Comparison of ENCODE assay signal across 8 mouse cellular contexts in the genomic region with DNA sequence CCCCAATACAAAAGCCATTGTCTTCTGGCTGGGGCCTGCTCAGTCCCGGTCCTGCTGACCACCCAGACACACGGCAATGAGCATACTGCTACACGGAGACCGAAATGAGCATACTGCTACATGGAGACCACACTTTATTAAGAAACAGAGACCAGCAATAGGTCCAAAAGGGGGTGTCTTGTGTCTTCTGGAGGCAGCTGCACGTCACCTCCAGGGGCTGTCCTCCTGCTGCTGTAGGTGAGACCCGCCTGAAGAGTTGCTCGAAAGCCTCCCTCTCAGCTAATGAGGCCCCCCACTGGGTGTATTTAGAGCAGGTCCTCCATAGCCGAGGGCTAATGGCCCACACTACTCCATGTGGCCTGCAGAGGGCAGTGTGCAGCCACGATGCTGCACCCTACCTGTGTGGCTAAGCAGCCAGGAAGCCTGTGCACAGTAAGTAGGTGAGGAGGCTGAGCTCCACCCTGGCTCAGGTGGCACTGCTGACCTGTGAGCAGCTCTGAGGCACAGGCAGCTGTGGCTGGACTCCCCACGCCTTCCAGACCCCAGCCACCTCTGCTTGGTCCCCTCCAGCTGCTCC. TPM values are rescaled to one million over a fixed set of nuclear protein-coding genes. Genes with fewer than 3 reads are reported as not detected.
DNase-seq lines count a peak whose midpoint lies in the region; ATAC-seq and TF ChIP-seq lines count a peak whose summit lies in the region.

No protein-coding gene starts in this region.

- in situ Hi-C loops in Patski (cut with MboI; ENCODE audit: low pct_unique_long_range_greater_than_20kb) = no loop called here

- DNase-seq in CD4-positive, CD25-positive, alpha-beta regulatory T cell, adult 2 months (ENCODE audit: low read depth, low spot score) = peak; percentile 85
- no peak for DNase-seq in Patski (ENCODE audit: low read depth, low spot score)
- DNase-seq in heart, postnatal 36 days = peak; percentile 51 to 65
- DNase-seq in layer of hippocampus, adult 11-12 months (ENCODE audit: low spot score) = peak; percentile 66
- DNase-seq in retina, embryonic 14.5 days (ENCODE audit: low spot score) = peak; percentile 89
- peak; percentile 80 for DNase-seq in thymus, postnatal 4 days

- peak; percentile 15 for ATAC-seq in Patski
- peak; percentile 56; the same call in 1 of the 2 replicates for ATAC-seq in lung, embryonic 16.5 days (ENCODE audit: low read depth)

- no peak for TF ChIP-seq CTCF in Patski (IDR thresholded peaks at IDR 0.05)
- TF ChIP-seq CTCF in cortical plate, adult 2 months (IDR thresholded peaks at IDR 0.05; ENCODE audit: extremely low read depth, insufficient read depth, low read length) = peak; percentile 95

- intact Hi-C loops in heart, postnatal 36 days (cut with DNase I) = loop anchor here (1.0 to 5.0 kb wide), 2 partner anchors 157 to 331 kb away; no protein-coding TSS in a partner anchor

- no peak overlapping the region for H3K27ac ChIP-seq in cortical plate, adult 2 months (ENCODE audit: insufficient read depth, low read length)
- H3K27ac ChIP-seq in lung, embryonic 16.5 days (ENCODE audit: low read length) = no peak overlapping the region

- WGBS in lung, embryonic 16.5 days = 40% methylated on average over 10 of the region's 10 CpGs

- POLR2A ChIA-PET in Patski (lab: Charles Lee) = interaction anchor here (0.8 kb wide), 1 partner anchor 10 kb away, joined by 3 read pairs; no protein-coding TSS in a partner anchor

- H3K4me2 ChIP-seq in lung, embryonic 16.5 days (ENCODE audit: low read depth, low read length) = no peak overlapping the region

- H3K27me3 ChIP-seq in Patski = no peaks in the 10 kb centered on the region
- no peaks in the 10 kb centered on the region for H3K27me3 ChIP-seq in lung, embryonic 16.5 days (ENCODE audit: control insufficient read depth, insufficient read depth, low read depth, low read length)

- H3K36me3 ChIP-seq in lung, embryonic 16.5 days (ENCODE audit: control insufficient read depth, insufficient read depth, low read length) = peaks cover 25% of the 10 kb centered on the region

- CTCF ChIA-PET in Patski (lab: Charles Lee) = interaction anchor here (0.6 to 3.0 kb wide), 14 partner anchors 9 to 56 kb away, joined by 3 to 18 read pairs (median 4); partner anchors contain the start of gene Uqcc2

- no peak overlapping the region for H3K4me3 ChIP-seq in cortical plate, adult 2 months (ENCODE audit: insufficient read depth, low read length)
- no peak overlapping the region for H3K4me3 ChIP-seq in lung, embryonic 16.5 days (ENCODE audit: low read length)

- TF ChIP-seq POLR2A in cortical plate, adult 2 months (IDR thresholded peaks at IDR 0.05; ENCODE audit: extremely low read depth, insufficient read depth, low read length) = no peak

- no peaks in the 10 kb centered on the region for H3K9me3 ChIP-seq in lung, embryonic 16.5 days (ENCODE audit: control insufficient read depth, low read length)

- no peaks in the 10 kb centered on the region for H3K4me1 ChIP-seq in cortical plate, adult 2 months (ENCODE audit: control insufficient read depth, insufficient read depth, low read length)
- no peaks in the 10 kb centered on the region for H3K4me1 ChIP-seq in lung, embryonic 16.5 days (replicated peaks; ENCODE audit: control insufficient read depth, insufficient read depth, low read length)

- H3K9ac ChIP-seq in lung, embryonic 16.5 days (ENCODE audit: low read length) = no peak overlapping the region

RNA-seq across cellular contexts. Expression of gene Lemd2, which starts 14.5 kb away (rescaled TPM):
- 104 TPM for polyA plus RNA-seq in Patski (2021)
- polyA plus RNA-seq in cortical plate, adult 2 months (2012; rRNA removed) = 64.0 TPM in 2 replicates
- total RNA-seq in heart, postnatal 36 days (2021) = 10 to 100 TPM; 29.0 to 29.1 TPM
- 7.2 and 9.9 TPM in 2 replicates for polyA plus RNA-seq in lung, embryonic 16.5 days (2015; fragmentation: Nextera tagmentation; extraction: Ambion mirVana)

RNA-seq across cellular contexts. Expression of gene Ip6k3, which starts 22.1 kb away (rescaled TPM):
- 1.0 TPM for polyA plus RNA-seq in Patski (2021)
- 1.0 and 1.1 TPM in 2 replicates for polyA plus RNA-seq in cortical plate, adult 2 months (2012; rRNA removed)
- 1 to 10 TPM; 4.7 to 7.9 TPM for total RNA-seq in heart, postnatal 36 days (2021)
- 0.16 and 0.43 TPM in 2 replicates for polyA plus RNA-seq in lung, embryonic 16.5 days (2015; fragmentation: Nextera tagmentation; extraction: Ambion mirVana)

RNA-seq across cellular contexts. Expression of gene Uqcc2, which starts 56.0 kb away (rescaled TPM):
- 318 TPM for polyA plus RNA-seq in Patski (2021)
- polyA plus RNA-seq in cortical plate, adult 2 months (2012; rRNA removed) = 438 and 459 TPM in 2 replicates
- total RNA-seq in heart, postnatal 36 days (2021) = 100 to 1,000 TPM; 291 to 337 TPM
- polyA plus RNA-seq in lung, embryonic 16.5 days (2015; fragmentation: Nextera tagmentation; extraction: Ambion mirVana) = 248 and 255 TPM in 2 replicates
